Mouse (Mus musculus) gastrocnemius, postnatal 10 days (tissue): ENCODE data around the gene 1700102P08Rik. TPM values are rescaled to one million over a fixed set of nuclear protein-coding genes. Genes with fewer than 3 reads are reported as not detected.

Source experiments
- total RNA-seq, 2 experiments: library from RNA; stranded (reverse); gene quantifications; 2 replicates each; pipeline ENCODE4 v1.2.3; 2021

Gene 1700102P08Rik
- total RNA-seq, 2 experiments from 2014 or later: 0.59 to 0.72 TPM

Other genes with a start within 250 kb of the 1700102P08Rik start
- under 1 TPM; 0.47 to 0.54 TPM for gene Bsn, start 202.4 kb upstream of the 1700102P08Rik start, total RNA-seq
- 100 to 1,000 TPM; 286 to 307 TPM for gene Dag1, start 128.8 kb upstream of the 1700102P08Rik start, total RNA-seq
- 10 to 100 TPM in 1 of 2 experiments, 1 to 10 TPM in 1; 9.2 to 12.8 TPM for gene Nicn1, start 102.4 kb upstream of the 1700102P08Rik start, total RNA-seq
- 1 to 10 TPM in 1 of 2 experiments, under 1 TPM in 1; 0.82 to 2.4 TPM for gene Amt, start 96.0 kb upstream of the 1700102P08Rik start, total RNA-seq
- 100 to 1,000 TPM; 211 to 226 TPM for gene Rhoa, start 86.7 kb upstream of the 1700102P08Rik start, total RNA-seq
- 10 to 100 TPM; 21.7 to 25.0 TPM for gene Tcta, start 86.6 kb upstream of the 1700102P08Rik start, total RNA-seq
- gene Gpx1, start 53.9 kb upstream of the 1700102P08Rik start, total RNA-seq: 100 to 1,000 TPM in 1 of 2 experiments, 10 to 100 TPM in 1; 97.1 to 117 TPM
- 10 to 100 TPM; 63.4 to 71.6 TPM for gene Usp4, start 45.0 kb upstream of the 1700102P08Rik start, total RNA-seq
- under 1 TPM; 0.14 TPM for gene Ccdc36, start 35.7 kb downstream of the 1700102P08Rik start, total RNA-seq
- gene BC048562, start 43.7 kb downstream of the 1700102P08Rik start, total RNA-seq: not detected
- 10 to 100 TPM; 20.9 to 21.2 TPM for gene Ccdc71, start 67.7 kb downstream of the 1700102P08Rik start, total RNA-seq
- gene Klhdc8b, start 68.8 kb downstream of the 1700102P08Rik start, total RNA-seq: 1 to 10 TPM; 8.0 to 8.8 TPM
- 100 to 1,000 TPM; 156 to 169 TPM for gene Lamb2, start 86.9 kb downstream of the 1700102P08Rik start, total RNA-seq
- 100 to 1,000 TPM in 1 of 2 experiments, 10 to 100 TPM in 1; 91.5 to 109 TPM for gene Usp19, start 97.8 kb downstream of the 1700102P08Rik start, total RNA-seq
- 10 to 100 TPM; 77.2 to 78.3 TPM for gene Qars, start 114.9 kb downstream of the 1700102P08Rik start, total RNA-seq
- gene Qrich1, start 124.0 kb downstream of the 1700102P08Rik start, total RNA-seq: 10 to 100 TPM; 67.6 to 81.9 TPM
- 10 to 100 TPM; 57.2 to 76.4 TPM for gene Impdh2, start 167.5 kb downstream of the 1700102P08Rik start, total RNA-seq
- 10 to 100 TPM; 35.3 to 35.4 TPM for gene Ndufaf3, start 174.6 kb downstream of the 1700102P08Rik start, total RNA-seq
- 10 to 100 TPM in 1 of 2 experiments, 1 to 10 TPM in 1; 6.6 to 11.5 TPM for gene Dalrd3, start 177.1 kb downstream of the 1700102P08Rik start, total RNA-seq
- 10 to 100 TPM; 12.4 to 17.3 TPM for gene Wdr6, start 185.9 kb downstream of the 1700102P08Rik start, total RNA-seq
- 1 to 10 TPM; 4.8 to 6.6 TPM for gene P4htm, start 204.9 kb downstream of the 1700102P08Rik start, total RNA-seq